Mouse (Mus musculus) lung, postnatal 0 days (tissue): ENCODE data around the gene Eps8. TPM values are rescaled to one million over a fixed set of nuclear protein-coding genes. Genes with fewer than 3 reads are reported as not detected.

Experiments
- ATAC-seq: fragments of 200-750 bp; cut with Nextera tagmentation; 2 replicates; pipeline ENCODE4 v1.8.0; 2017; ENCODE audit warnings: moderate library complexity
- DNase-seq: peaks from one replicate; pipeline ENCODE4 v3.0.0-alpha.2; 2016; ENCODE audit warnings: low spot score
- H3K27ac ChIP-seq: fragments of 300-500 bp; sonication (generic); 2 replicates; pipeline ENCODE4 v1.5.1; 2014; ENCODE audit warnings: antibody characterized with exemption, mild to moderate bottlenecking, low read length, mixed read lengths
- H3K27me3 ChIP-seq: fragments of 300-500 bp; sonication (generic); replicated peaks from 2 replicates; pipeline ENCODE4 v1.6.1; 2014; ENCODE audit warnings: low read length, mixed read lengths; ENCODE audit not compliant: insufficient read depth
- H3K36me3 ChIP-seq: fragments of 300-500 bp; sonication (generic); 2 replicates; pipeline ENCODE4 v1.6.1; 2014; ENCODE audit warnings: low read length, mixed read lengths; ENCODE audit not compliant: insufficient read depth
- H3K4me1 ChIP-seq: fragments of 300-500 bp; sonication (generic); 2 replicates; pipeline ENCODE4 v1.6.1; 2014; ENCODE audit warnings: antibody characterized with exemption, low read depth, low read length, mixed read lengths; ENCODE audit not compliant: insufficient read depth
- H3K4me2 ChIP-seq: fragments of 300-500 bp; sonication (generic); replicated peaks from 2 replicates; pipeline ENCODE4 v1.6.1; 2014; ENCODE audit warnings: low read depth, mild to moderate bottlenecking, low read length, moderate library complexity, mixed read lengths
- H3K4me3 ChIP-seq: fragments of 300-500 bp; sonication (generic); 2 replicates; pipeline ENCODE4 v1.5.1; 2014; ENCODE audit warnings: low read depth, low read length
- H3K9ac ChIP-seq: fragments of 300-500 bp; sonication (generic); replicated peaks from 2 replicates; pipeline ENCODE4 v1.6.1; 2014; ENCODE audit warnings: low read depth, mild to moderate bottlenecking
- H3K9me3 ChIP-seq: fragments of 300-500 bp; sonication (generic); 2 replicates; pipeline ENCODE4 v1.6.1; 2016; ENCODE audit warnings: low read length, mixed read lengths
- CTCF ChIP-seq: IDR thresholded peaks from 2 replicates; pipeline ENCODE4 v1.5.1; 2016; ENCODE audit warnings: antibody characterized with exemption, mild to moderate bottlenecking
- EP300 ChIP-seq: IDR thresholded peaks from 2 replicates; pipeline ENCODE4 v1.6.1; 2016; ENCODE audit warnings: antibody characterized with exemption, mild to moderate bottlenecking, control low read depth
- WGBS: fragments of 180-500 bp; shearing (Covaris S2); extraction: QIAGEN DNeasy Blood & Tissue Kit; methylation state at CpG from one replicate; pipeline ENCODE4 v1.1.7; 2014; 5-methylcytosine and 5-hydroxymethylcytosine counted together
- polyA plus RNA-seq: library from polyadenylated mRNA; unstranded; fragments of >200 nt; fragmentation: Nextera tagmentation; extraction: Ambion mirVana; gene quantifications from 2 replicates; pipeline ENCODE4 v1.2.1, GENCODE M21; 2015

Gene Eps8
- polyA plus RNA-seq, 1 experiment from 2014 or later = 27.8 TPM

- H3K27me3 ChIP-seq = no peaks in the 10 kb centered on the region
- peak overlapping the region; percentile 22; the same call in 1 of the 2 replicates for H3K27ac ChIP-seq
- ATAC-seq (peak; percentile 86), DNase-seq (peak; percentile 85)
- H3K4me2 ChIP-seq = peak overlapping the region; percentile 18; the same call in 1 of the 2 replicates
- H3K36me3 ChIP-seq = no peaks in the 10 kb centered on the region
- TF ChIP-seq CTCF (no peak), EP300 (peak; percentile 48)
- peaks cover 6% of the 10 kb centered on the region; the same call in 1 of the 2 replicates for H3K4me1 ChIP-seq
- no peak overlapping the region for H3K9ac ChIP-seq
- WGBS = 43% methylated on average over 5 of the region's 5 CpGs
- H3K4me3 ChIP-seq = no peak overlapping the region
- H3K9me3 ChIP-seq = no peaks in the 10 kb centered on the region
Measured at GRCm38 (mm10) chr6:137540800-137541199, 113.9 kb downstream of the Eps8 start.

- Histone ChIP-seq H3K36me3 (no peaks in the 10 kb centered on the region), H3K4me2 (no peak overlapping the region), H3K4me1 (peaks cover 6% of the 10 kb centered on the region; the same call in 1 of the 2 replicates), H3K9me3 (no peaks in the 10 kb centered on the region), H3K27me3 (no peaks in the 10 kb centered on the region), H3K4me3 (no peak overlapping the region), H3K27ac (no peak overlapping the region), H3K9ac (no peak overlapping the region)
- DNase-seq (no peak), ATAC-seq (no peak)
- TF ChIP-seq EP300 = no peak
- WGBS = 54% methylated on average over 6 of the region's 6 CpGs
Measured at GRCm38 (mm10) chr6:137540346-137540745, 114.3 kb downstream of the Eps8 start.

- ATAC-seq (no peak), DNase-seq (no peak)
- Histone ChIP-seq H3K9me3 (no peaks in the 10 kb centered on the region), H3K27ac (no peak overlapping the region), H3K4me1 (peaks cover 6% of the 10 kb centered on the region; the same call in 1 of the 2 replicates), H3K36me3 (no peaks in the 10 kb centered on the region), H3K4me2 (no peak overlapping the region), H3K4me3 (no peak overlapping the region), H3K9ac (no peak overlapping the region), H3K27me3 (no peaks in the 10 kb centered on the region)
- WGBS = 49% methylated on average over 7 of the region's 7 CpGs
- TF ChIP-seq CTCF (no peak), EP300 (no peak)
Measured at GRCm38 (mm10) chr6:137539219-137539618, 115.5 kb downstream of the Eps8 start.

- Histone ChIP-seq H3K9me3 (no peaks in the 10 kb centered on the region), H3K27me3 (no peaks in the 10 kb centered on the region), H3K27ac (no peak overlapping the region), H3K4me2 (no peak overlapping the region), H3K4me1 (no peaks in the 10 kb centered on the region), H3K4me3 (no peak overlapping the region), H3K9ac (no peak overlapping the region), H3K36me3 (no peaks in the 10 kb centered on the region)
- ATAC-seq (no peak), DNase-seq (no peak)
- 90% methylated on average over 8 of the region's 8 CpGs for WGBS
- TF ChIP-seq CTCF (no peak), EP300 (no peak)
Measured at GRCm38 (mm10) chr6:137532758-137533157, 121.9 kb downstream of the Eps8 start.

DNA sequence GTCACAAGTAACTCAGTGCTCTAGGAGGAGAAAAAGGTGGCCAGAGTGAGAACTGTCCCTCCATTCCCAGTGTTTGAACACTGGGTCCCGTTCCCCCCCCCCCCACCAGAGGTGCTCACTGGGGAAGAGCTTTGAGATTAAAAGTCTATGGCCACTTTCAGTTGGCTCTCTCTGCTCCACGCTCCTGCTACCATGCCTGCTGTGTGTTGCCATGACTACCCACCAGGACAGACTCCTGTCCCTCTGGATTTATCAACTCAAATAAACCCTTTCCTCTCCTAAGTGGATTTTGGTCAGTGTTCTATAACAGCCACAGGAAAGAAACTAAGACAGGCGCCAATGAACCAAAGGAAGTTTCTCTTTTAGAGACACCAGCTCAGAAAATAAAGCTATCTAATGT lies 128.9 kb downstream of the Eps8 start:
- Histone ChIP-seq H3K9ac (no peak overlapping the region), H3K27me3 (no peaks in the 10 kb centered on the region), H3K36me3 (no peaks in the 10 kb centered on the region), H3K9me3 (no peaks in the 10 kb centered on the region), H3K4me2 (no peak overlapping the region), H3K4me3 (no peak overlapping the region), H3K4me1 (no peaks in the 10 kb centered on the region), H3K27ac (no peak overlapping the region)
- ATAC-seq = no peak
- 19% methylated on average over 3 of the region's 3 CpGs for WGBS
- DNase-seq = no peak
- no peak for TF ChIP-seq EP300
- no peak for TF ChIP-seq CTCF

DNA sequence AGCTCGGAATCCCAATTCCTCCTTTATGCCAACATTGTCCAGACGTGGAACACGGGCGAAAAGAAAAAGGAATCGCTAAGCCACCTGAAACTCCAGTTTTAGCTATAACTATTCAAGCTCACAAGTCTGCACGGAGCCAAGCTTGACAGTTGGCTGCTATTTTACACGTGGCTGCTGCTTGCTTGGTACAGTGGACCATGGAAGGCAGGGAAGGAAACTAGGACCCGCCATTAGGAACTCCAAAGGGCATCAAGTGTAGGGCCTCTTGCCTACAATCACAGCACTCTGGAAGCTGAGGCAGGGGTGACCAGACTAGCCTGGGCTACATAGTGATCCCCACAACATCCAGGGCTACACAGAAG lies 134.4 kb downstream of the Eps8 start:
- Histone ChIP-seq H3K27me3 (no peaks in the 10 kb centered on the region), H3K4me2 (no peak overlapping the region), H3K4me3 (no peak overlapping the region), H3K9me3 (no peaks in the 10 kb centered on the region), H3K36me3 (no peaks in the 10 kb centered on the region), H3K27ac (no peak overlapping the region), H3K9ac (no peak overlapping the region), H3K4me1 (no peaks in the 10 kb centered on the region)
- DNase-seq (no peak), ATAC-seq (no peak)
- WGBS = 80% methylated on average over 8 of the region's 8 CpGs
- TF ChIP-seq EP300 = no peak
- no peak for TF ChIP-seq CTCF
